Mouse (Mus musculus) neutrophil, adult 65 days (primary cell): ENCODE results near the gene Ttc23. TPM values are rescaled to one million over a fixed set of nuclear protein-coding genes. Genes with fewer than 3 reads are reported as not detected.

Source experiments
- total RNA-seq: library from RNA; stranded (reverse); gene quantifications from 2 replicates; pipeline ENCODE4 v1.2.4, GENCODE M21; 2023

Gene Ttc23
- total RNA-seq, result 0.57 and 2.1 TPM in 2 replicates

GRCm38 (mm10) chr7:67647277-67647676 lies at the start of gene Ttc23:
TSS of gene Ttc23 (plus strand) at chr7:67647410.

GRCm38 (mm10) chr7:67644833-67645680 lies 2.2 kb upstream of the Ttc23 start, which contains the start of gene Lrrc28:
TSS of gene Lrrc28 (minus strand) at chr7:67645268.

GRCm38 (mm10) chr7:67759629-67759995 lies 112.4 kb downstream of the Ttc23 start, which contains the start of gene Synm:
TSS of gene Synm (minus strand) at chr7:67759742.

Other genes starting within 250 kb of the Ttc23 start
- gene Lrrc28, start 2.1 kb upstream of the Ttc23 start, total RNA-seq, result 21.7 and 29.5 TPM in 2 replicates
- 0.14 TPM in 1 of 2 replicates, not detected in the other for gene Synm, start 112.3 kb downstream of the Ttc23 start, total RNA-seq